Mouse (Mus musculus): Measurements from ENCODE around the gene Pfdn6. TPM values are rescaled to one million over a fixed set of nuclear protein-coding genes. Genes with fewer than 3 reads are reported as not detected.
"Not testable (repeated sequence)": the region's sequence is repeated elsewhere in the genome, so short reads cannot be mapped to it uniquely, and the experiment has no call there.

The Pfdn6 gene
- total RNA-seq (2015; ENCODE audit: low replicate concordance) (52.0 and 68.1 TPM in 2 replicates), total RNA-seq (2017; ENCODE audit: low replicate concordance) (40.0 and 109 TPM in 2 replicates)

DNA sequence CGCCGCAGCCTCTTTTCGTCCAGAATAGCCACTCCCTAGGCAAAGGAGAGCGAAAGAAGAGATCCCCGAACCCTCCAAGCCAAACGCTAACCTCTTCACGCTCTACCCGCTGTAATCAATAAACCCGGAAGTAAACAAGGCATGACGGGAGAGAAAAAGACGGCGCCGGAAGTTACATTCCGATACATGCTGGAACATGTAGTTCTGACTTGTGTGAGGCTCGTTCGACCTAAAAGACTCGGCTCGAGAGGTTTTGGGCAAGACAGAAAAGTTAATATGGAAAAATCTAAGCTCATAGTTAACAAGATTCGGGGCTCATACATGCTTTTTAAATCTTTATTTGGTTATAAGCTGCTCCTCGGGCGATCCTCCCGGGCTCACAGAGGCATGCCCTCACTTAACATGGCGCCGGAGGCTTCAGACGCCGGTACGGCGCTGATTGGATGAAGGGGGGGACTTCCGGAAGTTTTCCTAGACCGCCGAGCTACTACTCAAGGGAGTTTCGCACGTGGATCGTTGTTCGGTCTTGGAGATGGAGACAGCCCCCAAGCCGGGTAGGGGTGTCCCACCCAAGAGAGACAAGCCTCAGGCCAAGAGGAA is at the start of gene Pfdn6, which contains the start of gene Wdr46:
Gene Pfdn6 (minus strand): TSS at position 138 of the 600 bp plus-strand sequence.
Gene Wdr46 (plus strand): TSS at position 455 of the 600 bp plus-strand sequence.
- ATAC-seq (replicated peaks; ENCODE audit: low FRiP score, poor library complexity, severe bottlenecking) = peak; percentile 93

DNA sequence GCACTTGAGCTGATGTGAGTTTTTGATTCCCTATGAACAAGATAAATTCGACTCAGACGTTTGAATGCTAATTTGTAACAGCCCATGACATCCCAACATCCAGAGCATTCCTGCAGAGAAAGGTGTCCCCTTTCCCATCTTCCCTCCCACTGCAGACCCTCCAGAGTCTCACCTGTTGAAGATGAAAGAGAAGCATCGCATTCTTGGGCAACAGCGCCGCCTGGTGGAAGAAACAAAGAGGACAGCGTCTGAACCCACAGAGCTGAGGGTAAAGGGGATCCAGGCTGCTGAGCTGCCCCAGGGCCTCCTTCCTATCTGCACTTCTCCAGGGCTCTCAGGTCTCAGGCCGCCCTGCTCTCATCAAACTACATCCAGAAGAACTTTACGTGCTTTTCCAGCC is 42.0 kb upstream of the Pfdn6 start:
- ATAC-seq (replicated peaks; ENCODE audit: low FRiP score, poor library complexity, severe bottlenecking) = not testable (repeated sequence)

GRCm38 (mm10) chr17:33981192-33981909 is 41.2 kb upstream of the Pfdn6 start:
- peak; percentile 69 for ATAC-seq (replicated peaks; ENCODE audit: low FRiP score, poor library complexity, severe bottlenecking)

GRCm38 (mm10) chr17:33980181-33981035 is 40.3 kb upstream of the Pfdn6 start:
- no peak for ATAC-seq (replicated peaks; ENCODE audit: low FRiP score, poor library complexity, severe bottlenecking)

GRCm38 (mm10) chr17:33979512-33980050 is 39.4 kb upstream of the Pfdn6 start:
- ATAC-seq (replicated peaks; ENCODE audit: low FRiP score, poor library complexity, severe bottlenecking) = no peak

DNA sequence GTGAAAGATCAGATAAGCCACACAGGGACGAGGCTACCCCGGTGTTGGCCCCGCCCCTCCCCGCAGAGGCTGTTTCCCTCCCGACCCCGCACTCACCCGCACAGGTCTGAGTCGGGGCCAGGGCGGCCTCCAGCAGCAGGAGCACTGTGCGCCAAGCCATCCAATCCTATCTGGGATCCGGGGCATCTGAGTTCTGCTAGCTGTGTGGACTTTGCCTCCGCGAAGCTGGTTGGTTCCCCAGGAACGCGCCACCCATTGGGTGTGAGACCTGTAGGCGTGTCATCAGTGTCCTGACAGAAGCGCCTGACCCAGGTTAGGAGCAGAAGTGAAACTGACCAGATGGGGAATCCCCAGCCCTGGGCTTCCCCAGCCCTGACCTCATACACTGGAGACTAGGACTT is 38.5 kb upstream of the Pfdn6 start:
- peak; percentile 81 for ATAC-seq (replicated peaks; ENCODE audit: low FRiP score, poor library complexity, severe bottlenecking)

GRCm38 (mm10) chr17:33977861-33978557 is 37.9 kb upstream of the Pfdn6 start:
- no peak for ATAC-seq (replicated peaks; ENCODE audit: low FRiP score, poor library complexity, severe bottlenecking)

DNA sequence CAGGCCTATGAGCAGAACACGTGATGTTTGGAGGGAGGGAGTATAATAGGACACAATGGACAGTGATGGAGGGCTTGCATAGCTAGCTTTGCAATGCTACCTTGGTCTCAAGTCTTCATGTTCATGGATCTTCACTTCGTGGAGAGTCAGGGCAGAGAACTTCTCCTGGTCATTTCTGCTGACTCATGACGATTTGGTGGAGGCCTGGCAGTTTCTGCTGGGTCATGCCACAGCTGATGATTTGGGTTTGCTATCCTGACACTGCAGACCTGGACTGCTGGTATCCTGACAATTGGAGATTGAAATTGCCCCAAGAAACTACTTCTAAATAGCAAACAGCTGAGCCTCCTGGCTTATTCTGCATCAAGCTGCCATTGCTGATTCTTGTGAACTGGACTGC is 33.4 kb upstream of the Pfdn6 start:
- ATAC-seq (replicated peaks; ENCODE audit: low FRiP score, poor library complexity, severe bottlenecking) = no peak

DNA sequence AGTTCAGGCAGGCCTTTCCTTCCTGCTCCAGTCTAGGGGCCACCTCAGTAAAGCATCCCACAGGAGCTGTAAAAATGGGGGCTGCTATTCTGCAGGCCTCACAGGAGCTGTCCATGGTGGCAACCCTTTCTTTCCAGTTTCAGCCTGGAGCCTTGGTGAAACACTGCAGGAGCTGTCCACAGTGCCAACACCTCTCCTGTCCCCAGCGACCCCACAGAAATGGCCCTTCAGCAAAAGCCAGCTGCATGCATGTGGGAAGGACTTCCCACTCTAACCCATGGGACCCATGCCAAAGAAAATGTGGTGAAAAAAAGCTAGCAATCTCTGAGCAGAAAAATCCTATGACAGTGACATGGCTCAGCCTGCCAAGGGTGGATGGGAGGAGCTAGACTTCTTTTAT is 32.5 kb upstream of the Pfdn6 start:
- ATAC-seq (replicated peaks; ENCODE audit: low FRiP score, poor library complexity, severe bottlenecking) = no peak

- ATAC-seq (replicated peaks; ENCODE audit: low FRiP score, poor library complexity, severe bottlenecking) = no peak
Measured at GRCm38 (mm10) chr17:33969394-33969793, 29.3 kb upstream of the Pfdn6 start.

GRCm38 (mm10) chr17:33968927-33969326 is 28.8 kb upstream of the Pfdn6 start:
- ATAC-seq (replicated peaks; ENCODE audit: low FRiP score, poor library complexity, severe bottlenecking) = peak; percentile 55; the same call in 1 of the 2 replicates

GRCm38 (mm10) chr17:33968489-33968888 is 28.3 kb upstream of the Pfdn6 start:
- peak; percentile 83 for ATAC-seq (replicated peaks; ENCODE audit: low FRiP score, poor library complexity, severe bottlenecking)

DNA sequence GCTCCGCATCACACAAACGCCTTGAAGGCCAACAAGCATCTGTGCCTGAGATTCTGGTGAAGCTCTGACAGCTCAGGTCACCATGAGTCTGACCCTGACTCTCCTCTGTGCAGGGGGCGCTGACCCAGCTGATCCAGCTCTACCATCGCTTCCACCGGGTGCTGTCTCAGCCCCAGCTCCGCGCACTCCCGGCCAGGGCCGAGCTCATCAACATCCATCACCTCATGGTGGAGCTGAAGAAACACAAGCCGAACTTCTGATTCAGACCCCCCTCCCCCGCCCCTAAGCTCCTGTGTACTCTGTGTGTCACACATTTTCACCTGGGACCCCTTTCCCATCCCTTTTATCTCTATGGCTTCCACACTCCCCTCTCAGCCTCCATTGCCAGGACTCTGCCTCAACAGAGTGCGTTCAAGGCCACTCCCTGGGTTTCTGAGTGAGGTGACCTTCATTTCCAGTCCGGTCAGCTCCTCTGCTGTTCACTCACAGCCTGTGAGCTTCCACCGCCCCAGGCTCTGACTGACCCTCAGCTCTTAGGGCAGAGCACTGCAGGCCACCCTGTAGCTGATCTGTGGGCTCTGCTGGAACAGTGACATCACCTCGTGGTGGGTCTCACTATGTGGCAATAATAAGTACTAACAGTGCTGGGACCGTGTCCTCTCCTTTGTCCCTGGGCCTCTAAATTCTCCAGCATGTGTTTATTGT is 25.9 kb upstream of the Pfdn6 start:
- no peak for ATAC-seq (replicated peaks; ENCODE audit: low FRiP score, poor library complexity, severe bottlenecking)

GRCm38 (mm10) chr17:33965082-33965845 is 25.1 kb upstream of the Pfdn6 start:
- no peak for ATAC-seq (replicated peaks; ENCODE audit: low FRiP score, poor library complexity, severe bottlenecking)

DNA sequence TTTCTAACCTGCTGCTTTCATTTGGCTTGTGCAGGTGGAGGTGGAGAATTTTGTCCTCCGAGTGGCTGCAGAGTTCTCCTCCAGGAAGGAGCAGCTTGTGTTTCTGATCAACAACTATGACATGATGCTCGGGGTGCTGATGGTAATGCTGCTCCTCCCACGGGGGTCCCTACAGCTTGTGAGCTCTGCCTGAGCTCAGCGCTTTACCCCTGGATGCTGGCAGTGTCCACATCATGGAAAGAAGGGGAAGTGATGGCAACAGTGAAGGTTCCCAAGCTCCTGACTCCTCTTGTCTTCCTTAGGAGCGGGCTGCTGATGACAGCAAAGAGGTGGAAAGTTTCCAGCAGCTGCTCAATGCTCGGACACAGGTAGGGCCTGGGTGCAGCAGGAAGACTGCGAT is 22.7 kb upstream of the Pfdn6 start:
- ATAC-seq (replicated peaks; ENCODE audit: low FRiP score, poor library complexity, severe bottlenecking) = no peak

DNA sequence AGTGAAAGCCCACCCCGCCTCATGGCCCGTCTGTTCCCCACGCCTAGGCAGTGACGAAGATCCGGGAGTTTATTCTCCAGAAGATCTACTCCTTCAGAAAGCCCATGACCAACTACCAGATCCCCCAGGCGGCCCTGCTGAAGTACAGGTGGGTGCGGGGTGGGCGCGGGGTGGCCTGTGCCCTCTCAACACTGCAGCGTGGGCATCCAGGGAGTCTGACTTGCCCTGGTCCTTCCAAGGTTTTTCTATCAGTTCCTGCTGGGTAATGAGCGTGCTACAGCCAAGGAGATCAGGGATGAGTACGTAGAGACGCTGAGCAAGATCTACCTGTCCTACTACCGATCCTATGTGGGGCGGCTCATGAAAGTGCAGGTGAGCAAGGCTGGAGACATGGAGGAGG is 19.8 kb upstream of the Pfdn6 start:
- no peak for ATAC-seq (replicated peaks; ENCODE audit: low FRiP score, poor library complexity, severe bottlenecking)

GRCm38 (mm10) chr17:33959135-33959534 is 19.0 kb upstream of the Pfdn6 start:
- no peak for ATAC-seq (replicated peaks; ENCODE audit: low FRiP score, poor library complexity, severe bottlenecking)

DNA sequence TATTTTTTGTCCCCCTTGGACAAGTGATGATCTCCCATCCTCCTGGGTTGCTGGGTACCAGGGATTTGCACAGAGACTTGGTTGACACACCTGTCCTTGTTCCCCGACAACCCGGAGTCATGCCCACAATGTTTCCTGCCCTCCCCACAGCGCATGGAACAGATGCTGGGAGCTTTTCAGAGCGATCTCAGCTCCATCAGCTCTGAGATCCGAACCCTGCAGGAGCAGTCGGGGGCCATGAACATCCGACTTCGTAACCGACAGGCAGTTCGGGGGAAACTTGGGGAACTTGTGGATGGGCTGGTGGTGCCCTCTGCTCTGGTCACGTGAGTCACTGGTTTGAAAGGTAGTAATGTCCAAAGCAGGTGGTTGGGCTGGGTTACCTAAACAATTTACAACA is 18.3 kb upstream of the Pfdn6 start:
- no peak for ATAC-seq (replicated peaks; ENCODE audit: low FRiP score, poor library complexity, severe bottlenecking)
